Mouse (Mus musculus) MEL (cell line): ENCODE data around the gene 2310039H08Rik. TPM values are rescaled to one million over a fixed set of nuclear protein-coding genes. Genes with fewer than 3 reads are reported as not detected.
A peak's percentile ranks its signal among the peaks of the same experiment; 100 is the strongest.

Experiments used
- CHD2 ChIP-seq: IDR thresholded peaks from 2 replicates; pipeline ENCODE4 v1.6.1; 2011; ENCODE audit warnings: low read length, improper control_type of control experiment
- CTCF ChIP-seq, 3 experiments: IDR thresholded peaks in 2 of 3; conservative IDR thresholded peaks in 1 of 3; 2 replicates each; pipeline ENCODE4 v1.5.1; 2011 to 2012; ENCODE audit warnings: low read length in 3 of 3, low read depth in 2 of 3, mild to moderate bottlenecking in 2 of 3, improper control_type of control experiment in 1 of 3, inconsistent platforms in 1 of 3, mixed read lengths in 1 of 3, moderate library complexity in 1 of 3; ENCODE audit not compliant: control insufficient read depth in 1 of 3, insufficient read depth in 1 of 3, poor library complexity in 1 of 3, severe bottlenecking in 1 of 3
- EP300 ChIP-seq, 2 experiments: IDR thresholded peaks; 2 replicates each; pipeline ENCODE4 v1.6.1; 2011; ENCODE audit warnings: improper control_type of control experiment in 2 of 2, low read length in 2 of 2, low read depth in 1 of 2, mild to moderate bottlenecking in 1 of 2
- ETS1 ChIP-seq: IDR thresholded peaks from 2 replicates; pipeline ENCODE4 v1.6.1; 2012; ENCODE audit warnings: low read depth, mild to moderate bottlenecking, inconsistent platforms, low read length, improper control_type of control experiment, moderate library complexity
- GABPA ChIP-seq: IDR thresholded peaks from 2 replicates; pipeline ENCODE4 v1.6.1; 2012; ENCODE audit warnings: low read depth, mild to moderate bottlenecking, inconsistent platforms, low read length, improper control_type of control experiment, moderate library complexity
- KAT2A ChIP-seq: conservative IDR thresholded peaks from 2 replicates; pipeline ENCODE4 v1.6.1; 2012; ENCODE audit warnings: low read depth, low read length, improper control_type of control experiment, inconsistent platforms
- MAFK ChIP-seq: IDR thresholded peaks from 2 replicates; pipeline ENCODE4 v1.6.1; 2011; ENCODE audit warnings: low read depth, mild to moderate bottlenecking, low read length, improper control_type of control experiment, borderline replicate concordance
- MAX ChIP-seq: IDR thresholded peaks from 2 replicates; pipeline ENCODE4 v1.6.1; 2011; ENCODE audit warnings: low read length, improper control_type of control experiment
- MAZ ChIP-seq: IDR thresholded peaks from 2 replicates; pipeline ENCODE4 v1.6.1; 2012; ENCODE audit warnings: low read depth, mild to moderate bottlenecking, inconsistent platforms, low read length, improper control_type of control experiment
- MEF2A ChIP-seq: IDR thresholded peaks from 2 replicates; pipeline ENCODE4 v1.6.1; 2014; ENCODE audit warnings: low read depth, mild to moderate bottlenecking, inconsistent platforms, low read length, improper control_type of control experiment; ENCODE audit not compliant: poor library complexity, insufficient replicate concordance, severe bottlenecking; ENCODE audit errors: extremely low read depth
- MXI1 ChIP-seq: IDR thresholded peaks from 2 replicates; pipeline ENCODE4 v1.6.1; 2011; ENCODE audit warnings: mild to moderate bottlenecking, low read depth, low read length, improper control_type of control experiment
- MYB ChIP-seq: IDR thresholded peaks from 2 replicates; pipeline ENCODE4 v1.6.1; 2011; ENCODE audit warnings: mild to moderate bottlenecking, low read depth, low read length, improper control_type of control experiment
- NELFE ChIP-seq: IDR thresholded peaks from 2 replicates; pipeline ENCODE4 v1.6.1; 2011; ENCODE audit warnings: low read depth, low read length, improper control_type of control experiment
- NRF1 ChIP-seq: IDR thresholded peaks from 2 replicates; pipeline ENCODE4 v1.6.1; 2014; ENCODE audit warnings: low read depth, mild to moderate bottlenecking, inconsistent platforms, low read length, improper control_type of control experiment, moderate library complexity; ENCODE audit not compliant: poor library complexity, insufficient read depth, severe bottlenecking
- POLR2AphosphoS2 ChIP-seq: IDR thresholded peaks from 2 replicates; pipeline ENCODE4 v1.6.1; 2011; ENCODE audit warnings: low read length, improper control_type of control experiment
- RAD21 ChIP-seq: IDR thresholded peaks from 2 replicates; pipeline ENCODE4 v1.6.1; 2011; ENCODE audit warnings: mild to moderate bottlenecking, low read depth, low read length, improper control_type of control experiment
- RCOR1 ChIP-seq: IDR thresholded peaks from 2 replicates; pipeline ENCODE4 v1.6.1; 2012; ENCODE audit warnings: low read depth, mild to moderate bottlenecking, inconsistent platforms, low read length, improper control_type of control experiment
- SMC3 ChIP-seq: IDR thresholded peaks from 2 replicates; pipeline ENCODE4 v1.6.1; 2011; ENCODE audit warnings: low read depth, low read length, improper control_type of control experiment
- UBTF ChIP-seq: IDR thresholded peaks from 2 replicates; pipeline ENCODE4 v1.6.1; 2012; ENCODE audit warnings: low read depth, mild to moderate bottlenecking, inconsistent platforms, low read length, improper control_type of control experiment, moderate library complexity, borderline replicate concordance; ENCODE audit not compliant: insufficient read depth
- USF1 ChIP-seq: IDR thresholded peaks from 2 replicates; pipeline ENCODE4 v1.6.1; 2014; ENCODE audit warnings: low read depth, mild to moderate bottlenecking, inconsistent platforms, low read length, improper control_type of control experiment, moderate library complexity
- USF2 ChIP-seq, 2 experiments: IDR thresholded peaks; 2 replicates each; pipeline ENCODE4 v1.6.1; 2011 to 2012; ENCODE audit warnings: improper control_type of control experiment in 2 of 2, low read length in 2 of 2, borderline replicate concordance in 1 of 2, inconsistent platforms in 1 of 2, low read depth in 1 of 2, mild to moderate bottlenecking in 1 of 2; ENCODE audit not compliant: insufficient read depth in 1 of 2
- ZKSCAN1 ChIP-seq: IDR thresholded peaks from 2 replicates; pipeline ENCODE4 v1.6.1; 2012; ENCODE audit warnings: low read depth, mild to moderate bottlenecking, inconsistent platforms, low read length, improper control_type of control experiment, moderate library complexity
- ZNF384 ChIP-seq: IDR thresholded peaks from 2 replicates; pipeline ENCODE4 v1.6.1; 2012; ENCODE audit warnings: low read depth, mild to moderate bottlenecking, inconsistent platforms, low read length, improper control_type of control experiment
- polyA plus RNA-seq, 2 experiments: library from polyadenylated mRNA; stranded (reverse) in 1 of 2; unstranded in 1 of 2; fragments of >175 nt in 1 of 2; fragments of >200 nt in 1 of 2; gene quantifications; 2 replicates each; pipeline versions ENCODE4 v1.2.1 to v1.2.4; 2012; ENCODE audit warnings: low replicate concordance in 2 of 2, low read depth in 1 of 2; ENCODE audit not compliant: insufficient read length in 2 of 2, insufficient read depth in 1 of 2, missing spikeins in 1 of 2
- total RNA-seq: library from RNA; depleted of rRNA; stranded (reverse); fragments of 300-350 nt; gene quantifications from 2 replicates; pipeline ENCODE4 v1.2.3, GENCODE M21; 2012

2310039H08Rik gene
- total and polyA plus RNA-seq, 3 experiments: 41.3 to 53.2 TPM; not detected in 1

DNA sequence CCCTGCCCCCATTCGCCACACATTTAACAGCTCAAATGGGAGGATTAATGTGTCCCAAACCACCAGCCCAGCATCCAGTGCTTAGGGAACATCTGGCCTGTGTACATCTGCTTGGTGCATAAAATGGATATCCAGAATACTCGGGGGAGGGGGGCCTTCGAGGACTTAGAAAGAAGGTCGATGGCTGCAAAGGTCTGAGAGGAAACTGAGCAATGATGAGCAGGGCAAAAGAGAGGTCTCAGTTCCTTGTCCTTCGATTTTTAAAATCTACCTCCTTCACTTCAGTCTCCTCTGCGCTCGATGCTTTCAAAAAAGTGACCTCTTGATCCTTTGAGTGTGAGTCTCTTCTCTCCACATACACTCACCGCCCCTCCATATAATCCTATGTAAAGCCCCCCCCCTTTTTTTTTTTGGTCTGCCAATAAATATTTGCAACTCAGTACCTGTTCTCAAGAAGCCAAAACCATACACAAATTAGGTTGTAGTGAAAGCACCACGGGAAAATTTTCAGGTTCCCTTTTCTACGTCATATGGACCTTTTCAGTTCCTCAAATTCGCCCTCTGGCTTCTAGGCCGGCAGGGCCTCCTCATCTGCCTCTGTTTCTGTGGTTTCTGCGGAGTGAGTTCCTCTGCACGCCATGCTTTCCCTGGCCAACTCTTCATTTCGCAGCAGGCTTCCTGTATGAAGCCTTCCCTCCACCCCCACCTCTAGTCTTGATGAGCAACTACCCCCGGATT is 21.2 kb upstream of the 2310039H08Rik start (continued):
- 0 out of 2 replicates have a peak, but pooled peaks have one; percentile 22 for TF ChIP-seq RCOR1
- no peak for TF ChIP-seq CHD2
- TF ChIP-seq GABPA: no peak
- no peak for TF ChIP-seq RAD21
- TF ChIP-seq POLR2AphosphoS2: no peak
- TF ChIP-seq NELFE: no peak; the same call in 1 of the 2 replicates
- TF ChIP-seq MXI1: peak; percentile 83; the same call in 1 of the 2 replicates
- TF ChIP-seq SMC3: no peak
- TF ChIP-seq MYB: no peak
- TF ChIP-seq NRF1: no peak
- TF ChIP-seq UBTF: no peak
- no peak for TF ChIP-seq USF2 (IDR thresholded peaks at IDR 0.05; ENCODE audit: borderline replicate concordance in 1 of 2, insufficient read depth in 1 of 2, low read depth in 1 of 2, low read length in 2 of 2)
- no peak for TF ChIP-seq ZKSCAN1
- TF ChIP-seq ZNF384: 0 out of 2 replicates have a peak, but pooled peaks have one; percentile 23
- TF ChIP-seq ETS1: peak; percentile 78
- TF ChIP-seq KAT2A: no peak
- TF ChIP-seq MAZ: no peak
- peak; percentile 20; the same call in 1 of the 2 replicates for TF ChIP-seq USF1
- TF ChIP-seq MEF2A: no peak
- 0 out of 4 replicates have a peak, but pooled peaks of 1 of the 2 experiments have one; percentile 47 for TF ChIP-seq EP300 (IDR thresholded peaks at IDR 0.05; ENCODE audit: low read depth in 1 of 2, low read length in 2 of 2)
- no peak for TF ChIP-seq CTCF (IDR thresholded peaks at IDR 0.05 in 2 of 3, conservative IDR thresholded peaks at IDR 0.05 in 1 of 3; ENCODE audit: control insufficient read depth in 1 of 3, insufficient read depth in 1 of 3, low read depth in 2 of 3, low read length in 3 of 3, poor library complexity in 1 of 3, severe bottlenecking in 1 of 3)
- TF ChIP-seq MAX: peak; percentile 82
- no peak for TF ChIP-seq MAFK
